Mouse (Mus musculus) E14TG2a.4 (cell line): ENCODE measurements at regions not wholly inside any gene's neighbourhood (a gene's known extent, or its start where the extent isn't known, plus 50 kb on each side); places are given as distances from the start of the nearest gene placed in this dataset.

ENCODE experiments used
- H3K27me3 ChIP-seq: 2 replicates; pipeline ENCODE4 v1.6.1; 2014; ENCODE audit warnings: low read length, control low read depth; ENCODE audit not compliant: insufficient read depth
- H3K36me3 ChIP-seq: 2 replicates; pipeline ENCODE4 v1.6.1; 2014; ENCODE audit warnings: low read length, control low read depth; ENCODE audit not compliant: insufficient read depth
- H3K4me1 ChIP-seq: replicated peaks from 2 replicates; pipeline ENCODE4 v1.6.1; 2014; ENCODE audit warnings: low read depth, low read length, control low read depth
- H3K4me3 ChIP-seq: replicated peaks from 2 replicates; pipeline ENCODE4 v1.5.1; 2014; ENCODE audit warnings: mild to moderate bottlenecking, low read length
- H3K9me3 ChIP-seq: 2 replicates; pipeline ENCODE4 v1.6.1; 2014; ENCODE audit warnings: low read length, control low read depth
- CTCF ChIP-seq: conservative IDR thresholded peaks from 2 replicates; pipeline ENCODE4 v1.5.1; 2014; ENCODE audit warnings: low read length
- NANOG ChIP-seq: IDR thresholded peaks from 2 replicates; pipeline ENCODE4 v1.6.1; 2014; ENCODE audit warnings: borderline replicate concordance, low read length, mixed read lengths
- POU5F1 ChIP-seq: IDR thresholded peaks from 2 replicates; pipeline ENCODE4 v1.6.1; 2014; ENCODE audit warnings: low read length, borderline replicate concordance

- Histone ChIP-seq H3K27me3 (no peaks in the 10 kb centered on the region), H3K4me3 (no peak overlapping the region), H3K9me3 (peaks cover 56% of the 10 kb centered on the region), H3K36me3 (no peaks in the 10 kb centered on the region), H3K4me1 (no peaks in the 10 kb centered on the region)
- no peak for TF ChIP-seq CTCF
- TF ChIP-seq POU5F1: no peak
- TF ChIP-seq NANOG: no peak
Observed at GRCm38 (mm10) chr17:13540446-13541241, 186.3 kb downstream of the Tcp10c start.

GRCm38 (mm10) chr17:13541249-13541648, 186.9 kb downstream of the Tcp10c start:
- Histone ChIP-seq H3K4me1 (no peaks in the 10 kb centered on the region), H3K27me3 (no peaks in the 10 kb centered on the region), H3K36me3 (no peaks in the 10 kb centered on the region), H3K4me3 (no peak overlapping the region), H3K9me3 (peaks cover 59% of the 10 kb centered on the region)
- TF ChIP-seq NANOG (no peak), CTCF (no peak), POU5F1 (no peak)

- TF ChIP-seq POU5F1 (no peak), NANOG (no peak), CTCF (no peak)
- Histone ChIP-seq H3K4me3 (no peak overlapping the region), H3K36me3 (no peaks in the 10 kb centered on the region), H3K4me1 (no peaks in the 10 kb centered on the region), H3K27me3 (no peaks in the 10 kb centered on the region), H3K9me3 (peaks cover 69% of the 10 kb centered on the region)
Observed at GRCm38 (mm10) chr17:13542261-13542660, 187.9 kb downstream of the Tcp10c start.

- Histone ChIP-seq H3K9me3 (peaks cover 75% of the 10 kb centered on the region), H3K36me3 (no peaks in the 10 kb centered on the region), H3K4me1 (no peaks in the 10 kb centered on the region), H3K4me3 (no peak overlapping the region), H3K27me3 (no peaks in the 10 kb centered on the region)
- TF ChIP-seq NANOG: no peak
- no peak for TF ChIP-seq CTCF
- TF ChIP-seq POU5F1: no peak
Observed at GRCm38 (mm10) chr17:13542856-13543255, 188.5 kb downstream of the Tcp10c start.

DNA sequence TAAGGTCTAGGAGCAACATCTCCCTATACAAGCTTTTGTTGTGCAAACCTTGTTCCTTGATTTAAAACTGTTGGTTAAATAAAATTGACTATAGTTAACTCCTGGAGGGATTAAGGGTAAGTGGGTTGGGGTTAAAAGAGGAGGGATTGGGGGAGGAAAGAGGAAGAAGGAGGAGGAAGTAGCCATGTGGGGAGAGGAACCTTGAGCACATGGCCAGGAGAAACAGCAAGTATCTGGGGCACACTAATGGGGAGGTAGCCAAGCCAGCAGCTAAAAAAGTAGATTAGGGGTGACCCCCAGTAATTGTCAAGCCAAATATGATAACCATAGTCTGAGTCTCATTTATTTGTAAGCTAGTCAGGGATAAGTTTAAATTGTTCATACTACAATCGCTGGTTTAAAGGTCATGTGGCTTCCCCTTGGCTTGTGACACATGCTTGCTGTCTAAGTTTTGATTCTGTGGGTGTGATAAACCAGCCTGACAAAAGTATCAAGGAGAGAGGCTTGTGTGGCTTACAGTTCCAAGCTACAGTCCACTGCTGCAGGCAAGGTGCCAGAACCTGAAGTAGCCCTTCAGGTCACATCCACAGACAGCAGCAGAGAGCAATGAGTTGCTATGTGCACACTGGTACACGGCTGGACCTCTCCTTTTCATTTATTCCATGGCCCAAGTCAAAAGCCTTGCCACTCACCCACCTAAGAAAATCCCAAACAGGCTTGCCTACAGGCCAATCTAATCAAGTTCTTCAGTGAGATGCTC, 189.8 kb downstream of the Tcp10c start:
- Histone ChIP-seq H3K27me3 (no peaks in the 10 kb centered on the region), H3K36me3 (no peaks in the 10 kb centered on the region), H3K4me3 (no peak overlapping the region), H3K9me3 (peaks cover 88% of the 10 kb centered on the region), H3K4me1 (no peaks in the 10 kb centered on the region)
- TF ChIP-seq CTCF (no peak), POU5F1 (no peak), NANOG (no peak)

GRCm38 (mm10) chr17:13546249-13546648, 191.9 kb downstream of the Tcp10c start:
- H3K36me3 ChIP-seq: no peaks in the 10 kb centered on the region
- H3K4me1 ChIP-seq: no peaks in the 10 kb centered on the region
- H3K4me3 ChIP-seq: no peak overlapping the region
- H3K9me3 ChIP-seq: peaks cover 94% of the 10 kb centered on the region
- no peaks in the 10 kb centered on the region for H3K27me3 ChIP-seq
- TF ChIP-seq CTCF (no peak), NANOG (no peak), POU5F1 (no peak)

- H3K9me3 ChIP-seq: peaks cover 94% of the 10 kb centered on the region
- no peaks in the 10 kb centered on the region for H3K27me3 ChIP-seq
- H3K36me3 ChIP-seq: no peaks in the 10 kb centered on the region
- no peaks in the 10 kb centered on the region for H3K4me1 ChIP-seq
- H3K4me3 ChIP-seq: no peak overlapping the region
- no peak for TF ChIP-seq CTCF
- TF ChIP-seq NANOG: no peak
Observed at GRCm38 (mm10) chr17:13546669-13547085, 192.3 kb downstream of the Tcp10c start.

DNA sequence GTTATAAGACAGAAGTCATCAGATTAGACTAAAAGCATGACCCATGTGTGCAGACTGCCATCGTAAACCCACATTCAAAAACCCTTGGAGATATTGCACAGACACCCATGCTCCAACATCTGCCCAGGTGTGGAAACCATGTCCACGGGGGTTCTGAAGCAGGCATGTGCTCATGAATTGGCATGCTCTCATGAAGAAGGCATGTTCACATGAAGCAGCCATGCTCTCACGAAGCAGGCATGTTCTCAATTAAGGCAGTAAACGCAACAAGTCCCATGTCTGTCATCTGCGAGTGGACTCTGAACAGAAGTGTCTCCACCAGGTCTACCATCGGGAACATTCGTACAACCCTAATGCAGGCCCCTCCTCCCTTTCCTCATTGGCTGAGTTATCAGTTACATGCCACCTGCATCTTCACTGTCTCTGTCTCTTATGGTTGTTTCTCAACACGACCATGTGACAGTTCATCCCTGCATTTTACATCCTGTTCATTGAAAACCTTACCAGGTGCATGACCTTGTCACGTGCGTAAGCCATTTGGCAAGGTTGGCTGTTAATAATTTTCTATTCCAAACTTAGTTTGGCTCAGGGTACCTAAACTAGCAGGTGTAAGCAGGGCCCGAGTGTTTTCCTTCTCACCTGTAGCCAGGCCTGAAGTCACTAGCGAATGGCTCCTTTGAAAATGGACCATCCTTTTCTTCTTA, 193.4 kb downstream of the Tcp10c start:
- Histone ChIP-seq H3K4me3 (no peak overlapping the region), H3K36me3 (no peaks in the 10 kb centered on the region), H3K4me1 (no peaks in the 10 kb centered on the region), H3K9me3 (peaks cover 93% of the 10 kb centered on the region), H3K27me3 (no peaks in the 10 kb centered on the region)
- TF ChIP-seq CTCF: no peak
- no peak for TF ChIP-seq NANOG
- no peak for TF ChIP-seq POU5F1
